Mouse (Mus musculus) kidney, postnatal 25 days (tissue): ENCODE measurements around the gene Dda1.

Source experiments
- DNase-seq, 2 experiments: peaks; one replicate each; pipeline ENCODE4 v3.0.0; 2021; ENCODE audit warnings: mixed read lengths in 2 of 2

Dda1 gene

DNA sequence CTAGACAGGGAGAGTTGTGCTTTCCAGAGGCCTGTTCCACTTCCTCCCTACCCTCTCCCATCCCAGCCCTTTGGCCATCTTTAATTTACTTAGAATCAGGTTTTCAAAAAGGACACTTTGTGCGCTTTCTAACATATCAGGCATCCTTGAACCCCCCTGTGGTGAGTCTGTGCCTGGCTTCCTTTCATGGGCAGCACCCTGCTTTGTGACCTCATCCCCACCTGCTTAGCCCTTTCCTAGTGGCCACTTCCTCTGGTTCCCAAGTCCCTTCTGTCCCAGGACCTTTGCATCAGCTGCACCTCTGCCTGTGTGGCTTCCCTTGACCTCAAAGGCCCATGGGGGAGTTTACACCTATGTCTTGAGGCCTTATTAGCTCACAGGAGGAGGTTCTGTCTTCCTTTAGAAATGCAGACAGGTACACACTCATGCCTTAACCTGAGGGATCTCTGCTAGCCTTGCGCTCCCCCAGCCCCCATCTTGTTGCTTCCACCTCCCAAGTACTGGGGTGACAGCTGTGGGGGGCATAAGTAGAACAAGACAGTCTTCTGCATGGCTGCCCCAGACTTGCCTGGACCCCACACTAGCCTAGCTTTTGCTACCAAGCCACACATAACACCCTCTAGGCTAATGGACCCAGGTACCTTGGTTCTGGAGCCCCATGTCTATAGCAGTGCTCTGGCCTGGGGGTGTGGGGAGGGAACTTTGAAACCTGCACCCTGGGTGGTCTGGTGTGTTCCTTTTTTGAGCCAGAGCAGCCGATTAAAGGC lies 1.3 kb downstream of the Dda1 start:
- DNase-seq = no peak

DNA sequence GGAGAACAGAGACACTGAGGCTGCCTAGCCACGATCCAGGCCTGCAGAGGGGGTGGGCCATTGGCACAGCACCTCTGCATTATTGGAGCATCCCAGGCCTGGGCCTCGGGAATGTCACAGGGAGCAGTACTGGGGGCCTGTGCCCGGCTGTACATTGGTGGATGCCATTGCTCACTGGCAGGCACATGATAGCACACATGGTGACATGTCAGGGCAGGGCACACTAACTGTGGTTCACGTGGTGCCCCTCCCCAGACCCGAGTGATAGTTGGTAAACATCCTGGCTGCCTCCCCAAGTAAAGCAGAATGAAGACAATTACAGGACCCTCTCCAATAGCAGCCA lies 1.9 kb downstream of the Dda1 start:
- DNase-seq = no peak

DNA sequence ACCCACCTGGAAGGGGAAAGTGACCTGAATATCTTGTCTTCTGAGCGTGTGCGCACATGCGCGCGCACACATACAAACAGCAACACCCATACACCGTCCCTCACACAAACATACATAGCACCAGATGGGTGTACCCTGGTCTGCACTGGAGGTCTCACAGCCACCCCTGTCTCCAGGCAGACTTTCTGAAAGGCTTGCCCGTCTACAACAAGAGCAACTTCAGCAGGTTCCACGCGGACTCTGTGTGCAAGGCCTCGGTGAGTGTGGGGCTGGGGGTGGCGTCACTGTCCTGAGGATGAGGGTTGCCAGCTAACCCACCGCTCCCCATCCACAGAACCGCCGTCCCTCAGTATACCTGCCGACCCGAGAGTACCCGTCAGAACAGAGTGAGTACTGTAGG lies 2.9 kb downstream of the Dda1 start:
- no peak for DNase-seq

DNA sequence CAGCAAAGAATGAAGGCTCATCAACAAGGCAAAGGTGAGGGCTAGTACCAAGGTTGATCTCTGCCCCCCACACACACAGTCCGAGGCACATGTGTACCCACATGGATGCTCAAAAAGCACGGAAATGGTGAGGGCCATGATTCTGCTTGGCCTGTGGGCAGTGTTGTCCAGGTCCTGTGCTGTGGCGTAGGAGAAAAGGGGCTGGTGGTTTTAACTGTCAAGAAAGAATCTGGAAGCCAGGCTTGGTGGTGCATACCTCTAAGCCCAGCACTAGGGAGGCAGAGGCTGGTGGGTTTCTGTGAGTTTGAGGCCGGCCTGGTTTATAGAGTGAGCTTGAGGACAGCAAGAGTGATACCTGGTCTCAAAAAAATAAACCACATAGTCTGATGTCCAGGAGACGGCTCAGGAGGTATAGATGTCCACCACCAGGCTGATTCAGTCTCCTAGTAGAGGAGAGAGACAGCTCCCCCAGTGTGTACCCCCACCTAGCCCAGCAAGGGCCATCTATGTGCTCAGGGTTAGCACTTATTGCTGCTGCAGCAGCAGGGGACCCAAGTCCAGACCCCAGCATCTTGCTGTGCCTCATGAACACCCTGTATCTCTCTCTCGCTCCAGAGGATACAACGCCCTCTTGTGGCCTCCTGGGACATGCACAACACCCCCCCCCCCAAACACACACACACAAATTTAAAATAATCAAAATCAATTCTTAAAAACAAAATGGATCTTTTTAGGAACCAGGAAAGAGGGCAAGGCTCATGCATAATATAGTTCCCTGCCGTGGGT lies 3.8 kb downstream of the Dda1 start:
- no peak for DNase-seq

DNA sequence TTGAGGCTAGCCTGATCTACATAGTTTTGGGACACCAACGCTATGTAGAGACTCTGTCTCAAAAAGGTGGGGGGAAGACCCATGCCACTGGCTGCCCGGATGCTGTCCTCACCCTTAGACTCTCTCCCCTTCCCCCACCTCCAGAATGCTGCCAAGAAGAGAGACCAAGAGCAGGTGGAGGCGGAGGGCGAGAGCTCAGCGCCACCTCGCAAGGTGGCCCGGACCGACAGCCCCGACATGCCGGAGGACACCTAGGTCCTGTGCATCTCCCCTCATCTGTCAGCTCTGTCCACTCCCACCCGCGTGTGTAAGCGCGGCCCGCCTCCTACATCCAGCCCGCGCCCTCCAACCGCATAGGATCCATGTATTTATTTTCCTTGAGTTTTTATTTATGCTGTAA lies 5.3 kb downstream of the Dda1 start:
- DNase-seq = peak in 1 of 2 experiments; percentile 30

DNA sequence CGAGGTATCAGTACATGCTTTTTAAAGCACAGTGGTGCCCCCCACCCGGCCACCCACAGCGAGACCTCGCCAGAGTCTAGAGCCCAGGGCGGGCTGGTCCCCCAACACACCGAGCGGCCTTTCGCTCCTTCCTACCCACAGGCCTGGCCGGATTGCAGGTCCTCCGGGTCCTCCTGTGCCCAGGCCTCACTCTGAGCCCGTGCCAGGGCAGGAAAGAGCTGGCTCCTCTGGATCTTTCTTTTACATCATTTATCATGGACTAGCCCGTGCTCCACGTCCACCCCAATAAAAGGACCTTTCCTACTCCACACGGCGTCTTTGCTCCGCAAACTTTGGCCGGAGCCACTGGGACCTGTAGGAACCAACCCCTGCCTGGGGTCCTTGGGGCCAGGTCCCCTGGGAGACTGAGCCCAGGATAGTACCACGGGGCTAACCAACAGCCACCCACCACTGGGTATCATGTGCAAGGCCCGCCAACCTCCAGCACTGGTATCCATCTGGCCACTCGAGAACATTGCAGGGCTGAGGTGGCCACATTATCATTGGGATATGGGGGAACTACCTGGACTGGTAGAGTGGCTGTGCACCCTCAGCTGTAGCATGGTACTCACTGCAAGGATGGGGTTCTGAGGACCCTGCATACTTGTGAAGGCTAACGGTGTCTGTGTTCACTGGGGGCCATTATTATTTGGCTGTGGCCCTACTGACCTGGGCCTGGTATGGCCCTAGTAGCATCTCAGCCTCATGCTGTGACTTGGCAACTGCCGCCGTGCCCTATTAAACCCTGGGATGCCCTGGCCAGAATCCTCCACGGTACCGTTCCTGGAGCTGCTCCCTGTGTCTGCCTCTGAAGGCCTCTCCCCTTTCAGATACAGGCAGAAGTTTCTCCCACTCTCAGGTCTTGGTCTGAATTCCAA lies 6.0 kb downstream of the Dda1 start:
- peak in 1 of 2 experiments; percentile 43 for DNase-seq

DNA sequence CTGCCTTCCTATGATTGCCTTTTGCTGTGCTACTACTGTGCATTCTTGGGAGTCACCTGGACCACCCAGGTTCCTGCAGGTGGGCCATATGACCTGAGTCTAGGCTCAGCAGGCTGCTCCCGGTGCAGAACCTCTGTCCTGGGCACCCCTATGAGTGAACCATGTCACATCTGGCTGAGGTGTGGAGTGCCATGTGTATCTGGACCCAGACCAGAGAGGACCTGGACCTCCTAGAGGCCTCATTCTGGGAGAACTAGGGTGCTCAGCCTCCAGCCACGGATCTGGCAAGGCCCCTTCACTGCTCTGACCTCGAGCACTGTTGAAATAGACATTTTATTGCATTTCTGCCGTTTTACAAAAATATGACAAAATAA lies 6.7 kb downstream of the Dda1 start:
- DNase-seq = no peak

DNA sequence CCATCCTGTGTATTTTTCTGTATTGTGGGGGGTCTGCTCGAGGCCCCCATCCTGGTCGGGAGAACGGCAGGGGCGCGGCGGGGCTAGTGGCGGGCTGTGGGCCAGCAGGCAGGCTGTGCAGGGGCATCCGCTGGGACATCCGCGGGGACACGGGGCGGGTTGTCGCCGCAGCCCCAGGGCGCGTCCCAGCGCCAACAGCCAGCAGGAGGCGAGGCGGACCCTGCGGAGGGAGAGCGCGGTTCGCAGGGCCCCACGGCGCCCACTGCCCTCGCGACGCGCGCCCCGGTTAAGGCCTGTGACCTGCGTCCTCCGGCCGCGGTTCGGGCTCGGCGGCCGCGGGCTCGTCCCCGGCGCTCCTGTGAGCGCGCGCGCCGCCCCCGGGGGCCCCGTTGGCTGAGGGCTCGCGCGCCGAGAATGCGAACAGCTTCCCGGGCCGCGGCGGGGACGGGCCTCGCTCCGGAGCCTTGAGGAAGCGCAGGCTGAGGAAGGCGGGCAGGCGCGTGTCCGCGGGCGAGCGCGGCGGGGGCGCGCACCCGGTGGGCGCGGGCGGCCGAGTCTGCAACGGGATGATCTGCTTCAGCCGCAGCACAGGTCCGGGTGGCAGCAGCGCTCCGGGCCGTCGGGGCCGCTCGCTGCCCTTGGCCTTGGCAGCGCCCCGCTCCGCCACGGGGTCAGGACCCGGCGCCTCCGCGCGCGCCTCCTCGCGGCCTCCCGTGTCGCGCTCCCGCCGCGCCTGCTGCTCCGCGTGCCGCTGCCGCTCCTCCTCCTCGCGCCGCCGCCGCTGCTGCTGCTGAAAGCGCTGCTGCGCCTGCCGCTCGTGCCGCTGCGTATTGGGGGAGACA lies 7.3 kb downstream of the Dda1 start:
- DNase-seq = peak; percentile 78 to 93

DNA sequence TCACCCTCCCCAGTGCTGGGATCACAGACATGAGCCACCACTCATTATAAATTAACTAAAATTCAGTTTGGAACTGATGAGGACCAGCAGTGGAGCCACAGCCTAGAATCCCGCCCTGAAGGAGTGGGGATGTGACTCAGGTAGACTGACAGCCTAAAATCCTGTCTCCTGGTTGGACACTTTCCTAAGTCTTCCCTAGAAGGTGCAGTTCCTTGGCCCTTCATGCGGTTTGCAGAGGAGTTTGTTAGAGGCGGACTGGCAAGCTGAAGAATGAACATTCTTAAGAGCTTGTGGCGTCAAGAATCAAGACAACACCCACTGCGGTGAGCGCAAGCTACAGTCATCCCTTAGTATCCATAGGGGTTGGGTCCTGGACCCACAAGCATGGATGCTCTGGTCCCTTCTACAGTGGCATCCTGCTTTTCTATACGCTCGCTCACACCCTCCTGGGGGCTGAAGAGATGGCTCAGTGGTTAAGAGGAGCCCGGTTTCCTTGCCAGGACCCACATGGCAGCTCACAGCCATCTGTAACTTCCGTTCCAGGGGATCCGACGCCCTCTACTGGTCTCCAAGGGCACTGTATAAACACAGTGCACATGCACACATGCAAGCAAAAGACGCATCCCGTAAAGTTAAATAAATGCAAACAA lies 8.3 kb downstream of the Dda1 start:
- DNase-seq = no peak

DNA sequence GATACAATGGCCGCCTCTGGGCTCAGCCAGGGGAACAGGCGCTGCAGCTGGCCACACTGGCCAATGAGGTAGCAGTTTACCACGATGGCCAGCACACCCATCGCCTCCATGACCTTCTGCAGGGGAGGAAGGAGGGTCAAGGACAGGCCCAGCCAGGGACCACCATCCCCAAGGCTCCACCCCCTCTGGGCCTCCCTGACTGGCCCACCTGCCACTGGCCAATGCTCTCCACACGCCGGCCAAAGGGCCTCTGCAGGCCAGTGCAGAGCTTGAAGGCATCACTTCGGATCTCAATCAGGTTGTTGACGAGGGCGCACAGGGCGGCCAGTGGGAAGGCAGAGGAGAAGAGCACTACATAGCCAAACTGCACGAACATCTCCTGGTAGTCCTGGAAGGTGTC lies 9.9 kb downstream of the Dda1 start:
- DNase-seq = no peak

DNA sequence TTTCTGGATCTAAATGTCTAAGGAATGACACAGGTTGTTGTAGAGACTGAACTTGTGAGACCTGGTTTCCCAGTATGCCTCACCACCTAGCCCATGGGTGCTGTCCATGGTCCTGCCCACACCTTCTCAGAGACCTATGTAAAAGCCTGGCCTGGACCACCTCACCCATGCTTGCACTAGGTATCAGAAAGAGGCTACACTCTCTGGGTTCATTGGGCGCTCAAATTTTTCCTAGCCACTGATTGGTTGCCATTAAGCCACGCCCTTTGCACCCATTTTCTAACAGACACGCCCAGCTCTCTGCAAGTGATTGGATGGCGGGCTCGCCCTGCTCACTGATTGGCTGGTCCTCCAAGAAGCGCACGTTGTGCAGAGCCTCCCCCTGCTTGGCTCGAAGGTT lies 14.9 kb downstream of the Dda1 start:
- DNase-seq = peak; percentile 65 to 79

DNA sequence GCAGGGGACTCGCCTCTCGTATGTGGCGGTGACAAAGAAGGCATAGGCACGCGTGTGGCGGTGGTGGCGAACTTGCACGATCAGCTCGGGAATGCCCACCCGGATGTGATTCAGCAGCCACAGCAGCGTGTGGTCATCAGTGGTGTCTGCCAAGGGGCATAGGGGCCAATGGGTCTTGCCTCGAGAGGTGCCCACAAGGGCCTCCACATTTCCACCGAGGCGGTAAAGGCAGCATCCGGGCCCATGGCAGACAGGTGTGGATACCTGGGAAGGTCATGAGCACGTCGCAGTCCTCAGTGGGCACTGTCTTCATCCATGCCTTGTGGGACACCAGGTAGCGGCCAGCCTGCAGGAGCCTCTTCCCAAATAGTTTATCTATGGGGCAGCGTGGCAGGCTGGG lies 15.7 kb downstream of the Dda1 start:
- DNase-seq = no peak

DNA sequence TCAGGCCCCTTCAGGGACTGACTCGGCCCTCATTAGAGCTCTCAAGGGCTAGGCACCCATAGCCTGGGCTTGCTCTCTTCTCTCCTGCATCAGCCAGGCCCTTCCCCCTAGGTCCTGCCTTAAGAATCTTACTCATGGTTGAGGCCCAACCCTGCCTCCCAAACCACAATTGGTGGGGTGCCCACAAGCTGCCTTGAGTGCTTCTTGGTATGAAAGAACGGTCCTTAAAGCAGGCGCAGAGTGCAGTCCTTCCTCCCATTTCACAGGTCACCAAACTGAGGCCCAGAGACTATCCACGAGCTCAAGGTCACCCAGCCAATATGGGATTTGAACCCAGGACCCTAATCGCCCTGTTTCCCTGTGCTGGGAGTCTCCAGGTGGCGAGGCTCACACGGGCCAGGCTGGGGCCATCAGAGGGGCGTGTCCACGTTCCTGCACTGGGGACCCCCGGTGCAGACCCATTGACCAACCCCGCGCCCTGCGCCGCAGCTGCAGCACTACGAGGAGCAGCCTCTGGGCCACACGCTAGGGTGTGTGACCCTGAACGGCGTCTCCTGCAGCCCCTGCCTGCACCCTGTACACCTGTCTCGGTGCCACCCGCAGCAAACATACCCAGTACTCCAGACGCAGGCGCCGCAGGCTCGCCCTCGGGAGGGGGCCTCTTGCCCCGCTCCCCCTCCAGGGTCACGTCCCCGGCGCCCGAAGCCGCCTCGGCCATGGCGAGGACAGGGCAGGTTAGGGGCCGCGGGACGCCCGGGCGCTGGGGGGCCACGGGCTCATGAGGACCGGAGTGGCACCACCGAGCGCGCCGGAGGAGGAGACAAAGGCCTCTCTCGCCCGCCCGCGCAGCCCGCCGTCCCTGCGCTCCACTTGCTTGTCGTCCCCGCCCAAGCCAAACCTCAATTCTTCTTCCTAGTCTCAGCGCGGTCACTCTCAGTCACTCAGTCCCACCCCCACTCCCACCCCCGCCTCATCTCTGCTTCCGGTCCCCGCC lies 16.4 kb downstream of the Dda1 start, which contains the start of gene Ano8:
Ano8 (minus strand) TSS at position 822 of the 994 bp plus-strand sequence.
- peak; percentile 89 to 95 for DNase-seq

DNA sequence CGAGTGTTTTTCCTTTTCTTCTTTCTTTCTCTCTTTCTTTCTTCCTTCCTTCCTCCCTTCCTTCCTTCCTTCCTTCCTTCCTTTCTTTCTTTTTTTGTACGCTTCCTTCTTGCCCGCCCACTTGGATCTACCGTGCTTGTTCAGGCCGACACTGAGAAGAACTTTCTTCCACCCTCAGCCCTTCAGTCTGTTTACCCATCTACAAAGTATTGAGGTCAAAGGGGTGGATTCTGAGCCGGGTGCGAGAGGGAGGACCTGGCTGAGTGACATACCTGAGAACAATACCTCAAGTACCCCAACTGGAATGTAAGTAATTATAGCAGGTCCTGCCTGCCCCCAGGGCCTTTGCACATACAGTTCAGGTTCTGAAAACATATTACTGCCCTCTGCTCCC lies 17.1 kb downstream of the Dda1 start:
- DNase-seq = no peak

DNA sequence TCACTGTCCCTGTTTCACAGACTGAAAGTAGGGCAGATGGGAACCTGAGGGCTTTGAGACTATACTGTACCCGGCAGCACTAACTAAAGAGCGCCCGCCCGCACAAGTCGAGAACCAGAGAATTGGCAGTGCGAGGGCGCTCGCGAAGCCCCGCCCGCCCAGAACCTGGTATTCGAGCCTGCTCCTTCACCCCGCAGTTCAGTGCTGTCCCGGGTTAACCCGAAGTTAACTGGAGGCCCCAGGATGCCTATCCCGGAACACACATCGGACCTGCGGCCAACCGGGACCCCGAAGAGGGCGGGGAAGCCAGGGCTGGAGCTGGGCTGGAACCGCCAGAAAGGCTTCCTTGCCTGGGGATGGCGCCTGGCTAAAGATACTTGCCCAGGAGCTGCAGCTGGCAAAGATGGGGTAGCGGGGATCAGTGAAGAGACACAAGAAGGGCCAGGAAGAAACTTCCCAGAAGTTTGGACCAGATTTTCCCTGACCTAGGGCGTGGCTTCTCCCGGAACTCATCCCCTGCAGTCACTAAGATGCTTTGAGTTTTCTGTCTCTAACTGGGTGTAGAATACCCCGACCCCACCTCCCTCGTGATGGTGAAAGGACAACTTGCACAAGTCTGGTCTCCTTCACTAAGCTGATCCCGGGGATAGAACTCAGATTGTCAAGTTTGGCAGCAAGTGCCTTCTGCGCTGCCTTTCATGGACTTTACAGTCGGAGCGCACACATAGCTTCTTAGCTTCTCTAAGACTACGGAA lies 18.9 kb downstream of the Dda1 start, which contains the start of gene Gtpbp3:
Gtpbp3 (plus strand) TSS at position 413 of the 755 bp plus-strand sequence.
- DNase-seq = peak; percentile 89 to 94

DNA sequence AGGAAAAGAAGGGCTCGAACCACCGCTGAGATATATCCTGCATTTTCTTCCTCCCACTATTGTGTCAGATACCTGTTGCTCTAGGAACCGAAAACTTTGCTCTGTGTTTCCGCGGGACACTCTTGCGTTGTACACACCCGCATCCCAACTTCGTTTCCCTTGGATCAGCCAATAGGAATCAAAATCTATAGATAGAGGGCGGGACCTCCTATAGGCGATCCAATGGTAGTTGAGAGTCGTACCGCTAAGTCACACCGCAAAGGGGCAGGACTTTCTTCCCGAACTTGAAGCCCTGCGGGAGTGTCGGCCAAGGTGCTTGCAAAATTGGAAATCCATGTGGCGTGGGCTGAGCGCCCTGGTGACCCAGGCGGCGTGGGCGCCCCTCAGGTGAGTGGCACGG lies 19.5 kb downstream of the Dda1 start:
- peak; percentile 85 to 92 for DNase-seq

DNA sequence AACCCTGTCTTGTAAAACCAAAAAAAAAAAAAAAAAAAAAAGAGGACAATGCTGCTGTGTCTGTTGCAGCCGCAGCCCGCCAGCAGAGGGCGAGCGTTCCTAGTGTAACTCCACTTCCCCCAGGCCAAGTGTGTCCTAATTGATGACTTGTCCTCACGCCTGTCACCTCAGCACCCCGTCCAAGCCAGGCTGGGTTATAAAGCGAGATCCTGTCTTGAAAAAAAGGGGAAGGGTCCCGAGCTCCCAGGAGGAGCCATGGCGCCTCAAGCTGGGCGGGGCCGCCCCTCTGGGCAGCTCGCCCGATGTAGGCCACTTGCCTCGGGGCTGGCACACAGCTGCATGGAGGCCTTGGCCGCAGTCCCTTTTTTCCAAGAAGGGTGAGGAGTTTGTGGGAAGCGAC lies 26.0 kb downstream of the Dda1 start:
- DNase-seq = peak; percentile 89 to 94

DNA sequence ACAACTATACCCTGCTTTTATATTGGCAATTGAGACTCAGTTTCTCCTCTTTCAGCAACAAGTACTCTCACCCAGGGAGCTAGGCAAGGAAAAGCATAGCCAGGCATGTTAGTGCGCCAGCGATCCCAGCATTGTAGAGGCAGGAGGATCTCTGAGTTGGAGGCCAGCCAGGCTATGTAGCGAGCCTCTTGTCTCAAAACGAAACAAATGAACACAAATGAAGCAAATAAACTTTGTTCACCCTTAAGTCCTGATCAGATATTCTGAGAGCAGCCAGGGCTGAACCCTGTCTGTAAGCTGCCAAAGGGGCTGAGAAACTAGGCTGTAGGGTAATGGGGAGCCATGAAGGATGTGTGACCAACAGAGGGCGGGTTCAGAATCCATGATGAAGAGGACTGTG lies 26.8 kb downstream of the Dda1 start:
- DNase-seq = peak; percentile 58 to 63

DNA sequence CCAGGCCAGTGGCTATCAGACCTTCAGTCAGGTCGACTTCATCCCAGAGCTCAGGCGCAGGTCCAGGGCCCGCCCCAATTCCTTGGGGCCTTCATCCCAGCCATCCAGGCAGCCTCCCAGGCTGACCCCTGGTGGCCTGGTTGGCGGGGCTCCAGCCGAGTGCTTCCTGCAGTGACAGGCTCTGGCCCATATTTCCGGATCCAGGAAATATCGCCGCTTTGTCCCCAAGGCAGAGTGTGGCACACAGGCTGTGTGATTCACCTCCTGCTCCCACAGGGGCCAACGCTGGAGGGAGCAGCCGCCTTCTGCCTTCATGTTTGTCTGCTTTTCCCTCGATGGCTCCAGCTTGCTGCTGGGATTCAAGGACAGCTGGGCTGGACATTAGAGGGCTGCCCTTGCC lies 27.5 kb downstream of the Dda1 start:
- DNase-seq = peak; percentile 96 to 97
